Mouse (Mus musculus) forebrain, embryonic 16.5 days (tissue): ENCODE data around the gene Asb7. TPM values are rescaled to one million over a fixed set of nuclear protein-coding genes. Genes with fewer than 3 reads are reported as not detected.

Source experiments
- polyA plus RNA-seq: library from polyadenylated mRNA; unstranded; fragments of >200 nt; fragmentation: Nextera tagmentation; extraction: Ambion mirVana; gene quantifications from 2 replicates; pipeline ENCODE4 v1.2.1, GENCODE M21; 2015

Asb7 gene
- polyA plus RNA-seq, 1 experiment from 2014 or later, result 19.5 TPM

Other genes with a start within 250 kb of the Asb7 start
- gene Lins1, start 293 bp upstream of the Asb7 start, polyA plus RNA-seq, result 24.5 and 26.8 TPM in 2 replicates
- gene Cers3, start 53.9 kb upstream of the Asb7 start, polyA plus RNA-seq, result 0.60 and 0.65 TPM in 2 replicates
- gene Adamts17, start 150.1 kb upstream of the Asb7 start, polyA plus RNA-seq, result 2.0 and 3.7 TPM in 2 replicates